Mouse (Mus musculus) adrenal gland (tissue): ENCODE results near the gene Mea1.

Experiments
- intact Hi-C: fragments of 180-260 bp; cut with DNase I; formaldehyde crosslinking; loops from one replicate; pipeline ENCODE4 v1.15.1; 2025

Mea1 gene

GRCm38 (mm10) chr17:46702100-46702499 is 23.5 kb downstream of the Mea1 start:
- intact Hi-C loops = loop anchor here (10.0 kb wide), 1 partner anchor 47 kb away; the partner anchor contains the start of gene Cul7

- intact Hi-C loops = loop anchor here (10.0 kb wide), 1 partner anchor 48 kb away; the partner anchor contains the start of gene Cul7
These were observed 23.9 kb downstream of the Mea1 start for GRCm38 (mm10) chr17:46702506-46702905.

- intact Hi-C loops = loop anchor here (10.0 kb wide), 1 partner anchor 49 kb away; the partner anchor contains the start of gene Cul7
These were observed 25.6 kb downstream of the Mea1 start for GRCm38 (mm10) chr17:46703971-46704886.

- intact Hi-C loops = loop anchor here (10.0 kb wide), 1 partner anchor 50 kb away; the partner anchor contains the start of gene Cul7
These were observed 26.6 kb downstream of the Mea1 start, which contains the start of gene Ppp2r5d for GRCm38 (mm10) chr17:46704887-46705835. Ppp2r5d (minus strand) TSS chr17:46705111.

GRCm38 (mm10) chr17:46706375-46707089 is 27.9 kb downstream of the Mea1 start:
- intact Hi-C loops = loop anchor here (10.0 kb wide), 1 partner anchor 52 kb away; the partner anchor contains the start of gene Cul7

GRCm38 (mm10) chr17:46710959-46711597 is 32.5 kb downstream of the Mea1 start, which contains the start of gene Pex6:
Pex6 (plus strand) TSS chr17:46711463.
- intact Hi-C loops = loop anchor here (5.0 to 10.0 kb wide), 2 partner anchors 34 to 186 kb away; partner anchors contain the start of gene Mea1

- intact Hi-C loops = loop anchor here (5.0 to 10.0 kb wide), 2 partner anchors 34 to 187 kb away; partner anchors contain the start of gene Mea1
These were observed 33.1 kb downstream of the Mea1 start for GRCm38 (mm10) chr17:46711612-46712271.

GRCm38 (mm10) chr17:46712442-46712841 is 33.8 kb downstream of the Mea1 start:
- intact Hi-C loops = loop anchor here (5.0 to 10.0 kb wide), 2 partner anchors 35 to 188 kb away; partner anchors contain the start of gene Mea1

- intact Hi-C loops = loop anchor here (5.0 to 10.0 kb wide), 2 partner anchors 37 to 189 kb away; partner anchors contain the start of gene Mea1
These were observed 35.3 kb downstream of the Mea1 start for GRCm38 (mm10) chr17:46713849-46714248.

GRCm38 (mm10) chr17:46714756-46715481 is 36.3 kb downstream of the Mea1 start:
- intact Hi-C loops = loop anchor here (5.0 to 10.0 kb wide), 2 partner anchors 38 to 190 kb away; partner anchors contain the start of gene Mea1

- intact Hi-C loops = no loop called here
These were observed 42.5 kb downstream of the Mea1 start for GRCm38 (mm10) chr17:46721077-46721476.

- intact Hi-C loops = no loop called here
These were observed 46.0 kb downstream of the Mea1 start for GRCm38 (mm10) chr17:46724477-46725084.

GRCm38 (mm10) chr17:46725273-46725672 is 46.7 kb downstream of the Mea1 start:
- intact Hi-C loops = no loop called here

- intact Hi-C loops = no loop called here
These were observed 47.4 kb downstream of the Mea1 start for GRCm38 (mm10) chr17:46725731-46726645.

GRCm38 (mm10) chr17:46727271-46727670 is 48.7 kb downstream of the Mea1 start:
- intact Hi-C loops = no loop called here

GRCm38 (mm10) chr17:46728021-46728420 is 49.4 kb downstream of the Mea1 start:
- intact Hi-C loops = no loop called here

GRCm38 (mm10) chr17:46728496-46728895 is 49.9 kb downstream of the Mea1 start:
- intact Hi-C loops = no loop called here
